Mouse (Mus musculus) activated CD4-positive, CD25-positive, alpha-beta regulatory T cell, adult 4 months (primary cell): ENCODE data around the gene Mark4. TPM values are rescaled to one million over a fixed set of nuclear protein-coding genes. Genes with fewer than 3 reads are reported as not detected.

Experiments
- ATAC-seq: one replicate; pipeline ENCODE4 v1.8.0; 2017
- polyA plus RNA-seq, 2 experiments: library from polyadenylated mRNA; unstranded; fragments of 100-300 nt; shearing (Covaris generic); gene quantifications; one replicate each; pipeline ENCODE4 v1.2.1; 2017

Mark4 gene
- polyA plus RNA-seq, 2 experiments from 2014 or later, result 1.2 to 2.7 TPM

- no peak for ATAC-seq
These were observed 69.8 kb downstream of the Mark4 start for GRCm38 (mm10) chr7:19388699-19389413.

- no peak for ATAC-seq
These were observed 74.9 kb downstream of the Mark4 start for GRCm38 (mm10) chr7:19383708-19384107.

DNA sequence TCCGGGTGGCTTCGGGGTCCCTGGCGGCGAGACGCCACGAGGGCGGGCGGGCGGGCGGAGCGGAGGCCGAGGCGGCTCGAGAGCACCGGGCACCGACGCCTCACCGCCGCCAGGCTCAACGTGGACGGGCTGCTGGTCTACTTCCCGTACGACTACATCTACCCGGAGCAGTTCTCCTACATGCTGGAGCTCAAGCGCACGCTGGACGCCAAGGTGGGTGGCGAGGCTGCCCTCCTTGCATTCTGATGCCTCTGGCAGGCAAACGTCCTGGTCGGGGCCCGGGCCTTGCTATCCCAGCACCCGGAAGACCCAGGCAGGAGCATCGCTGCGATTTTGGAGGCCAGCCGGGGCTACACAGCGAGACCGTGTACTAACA, 76.5 kb downstream of the Mark4 start:
- peak; percentile 3 for ATAC-seq

- ATAC-seq, result peak; percentile 100
These were observed 77.0 kb downstream of the Mark4 start, which contains the start of gene Ercc2 for GRCm38 (mm10) chr7:19381377-19382165. Gene Ercc2, plus strand, starts transcription at chr7:19382010.

- ATAC-seq, result no peak
These were observed 80.6 kb downstream of the Mark4 start for GRCm38 (mm10) chr7:19378049-19378448.

GRCm38 (mm10) chr7:19376019-19376418, 82.6 kb downstream of the Mark4 start:
- ATAC-seq, result no peak

DNA sequence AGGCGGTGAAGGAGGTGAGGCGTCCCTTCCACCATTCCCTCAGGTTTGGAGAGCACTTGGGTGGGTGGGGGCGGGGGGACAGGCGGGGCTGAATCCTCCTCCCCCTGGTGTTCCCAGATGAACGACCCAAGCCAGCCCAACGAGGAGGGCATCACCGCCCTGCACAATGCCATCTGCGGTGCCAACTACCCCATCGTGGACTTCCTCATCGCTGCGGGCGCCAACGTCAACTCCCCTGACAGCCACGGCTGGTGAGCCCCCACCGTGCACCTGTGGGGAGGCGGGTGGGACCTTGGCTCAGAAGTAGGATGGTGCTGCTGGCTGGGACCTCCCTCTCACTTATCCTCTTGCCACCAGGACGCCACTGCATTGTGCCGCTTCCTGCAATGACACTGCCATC, 83.3 kb downstream of the Mark4 start:
- no peak for ATAC-seq

Other genes starting within 250 kb of the Mark4 start
- gene Gpr4, start 246.3 kb downstream of the Mark4 start, polyA plus RNA-seq, result under 1 TPM in 1 of 2 experiments, not detected in 1; 0.30 TPM
- 10 to 100 TPM; 16.6 to 16.9 TPM for gene Opa3, start 230.5 kb downstream of the Mark4 start, polyA plus RNA-seq
- 100 to 1,000 TPM in 1 of 2 experiments, 10 to 100 TPM in 1; 96.0 to 113 TPM for gene Vasp, start 187.0 kb downstream of the Mark4 start, polyA plus RNA-seq
- 1 to 10 TPM; 1.1 to 1.2 TPM for gene Ppm1n, start 178.8 kb downstream of the Mark4 start, polyA plus RNA-seq
- not detected for gene Rtn2, start 176.2 kb downstream of the Mark4 start, polyA plus RNA-seq
- 1 to 10 TPM in 1 of 2 experiments, under 1 TPM in 1; 0.79 to 1.1 TPM for gene Fosb, start 148.8 kb downstream of the Mark4 start, polyA plus RNA-seq
- 10 to 100 TPM; 61.1 to 72.3 TPM for gene Ercc1, start 114.0 kb downstream of the Mark4 start, polyA plus RNA-seq
- gene Cd3eap, start 99.3 kb downstream of the Mark4 start, polyA plus RNA-seq, result 10 to 100 TPM; 19.4 to 20.2 TPM
- gene Ppp1r13l, start 99.1 kb downstream of the Mark4 start, polyA plus RNA-seq, result under 1 TPM in 1 of 2 experiments, not detected in 1; 0.17 TPM
- 10 to 100 TPM in 1 of 2 experiments, 1 to 10 TPM in 1; 4.7 to 10.8 TPM for gene Ercc2, start 76.8 kb downstream of the Mark4 start, polyA plus RNA-seq
- gene Klc3, start 54.7 kb downstream of the Mark4 start, polyA plus RNA-seq, result 1 to 10 TPM; 3.1 to 6.0 TPM
- under 1 TPM in 1 of 2 experiments, not detected in 1; 0.34 TPM for gene Ckm, start 54.0 kb downstream of the Mark4 start, polyA plus RNA-seq
- gene Exoc3l2, start 4.5 kb upstream of the Mark4 start, polyA plus RNA-seq, result not detected
- gene Bloc1s3, start 49.5 kb upstream of the Mark4 start, polyA plus RNA-seq, result under 1 TPM; 0.90 to 0.91 TPM
- 10 to 100 TPM; 38.7 to 44.6 TPM for gene Trappc6a, start 49.6 kb upstream of the Mark4 start, polyA plus RNA-seq
- not detected for gene Nkpd1, start 59.0 kb upstream of the Mark4 start, polyA plus RNA-seq
- 1 to 10 TPM; 3.2 TPM for gene Ppp1r37, start 104.3 kb upstream of the Mark4 start, polyA plus RNA-seq
- 1 to 10 TPM in 1 of 2 experiments, under 1 TPM in 1; 0.46 to 2.3 TPM for gene Zfp296, start 118.5 kb upstream of the Mark4 start, polyA plus RNA-seq
- gene Gemin7, start 118.8 kb upstream of the Mark4 start, polyA plus RNA-seq, result 10 to 100 TPM; 88.3 to 91.8 TPM
- 1 to 10 TPM; 8.4 to 9.7 TPM for gene Clasrp, start 145.7 kb upstream of the Mark4 start, polyA plus RNA-seq
- gene Relb, start 170.6 kb upstream of the Mark4 start, polyA plus RNA-seq, result 10 to 100 TPM; 12.6 to 14.5 TPM
- gene Clptm1, start 206.2 kb upstream of the Mark4 start, polyA plus RNA-seq, result 10 to 100 TPM; 35.4 to 40.9 TPM
- gene Apoc2, start 219.1 kb upstream of the Mark4 start, polyA plus RNA-seq, result not detected
- gene Gm44805, start 222.6 kb upstream of the Mark4 start, polyA plus RNA-seq, result not detected
- under 1 TPM in 1 of 2 experiments, not detected in 1; 0.44 TPM for gene Apoc4, start 222.7 kb upstream of the Mark4 start, polyA plus RNA-seq
- gene Apoc1, start 233.8 kb upstream of the Mark4 start, polyA plus RNA-seq, result not detected
- gene Apoe, start 240.4 kb upstream of the Mark4 start, polyA plus RNA-seq, result 10 to 100 TPM in 1 of 2 experiments, 1 to 10 TPM in 1; 4.1 to 16.0 TPM